Mouse (Mus musculus): Measurements from ENCODE around the gene Ttc8.

DNA sequence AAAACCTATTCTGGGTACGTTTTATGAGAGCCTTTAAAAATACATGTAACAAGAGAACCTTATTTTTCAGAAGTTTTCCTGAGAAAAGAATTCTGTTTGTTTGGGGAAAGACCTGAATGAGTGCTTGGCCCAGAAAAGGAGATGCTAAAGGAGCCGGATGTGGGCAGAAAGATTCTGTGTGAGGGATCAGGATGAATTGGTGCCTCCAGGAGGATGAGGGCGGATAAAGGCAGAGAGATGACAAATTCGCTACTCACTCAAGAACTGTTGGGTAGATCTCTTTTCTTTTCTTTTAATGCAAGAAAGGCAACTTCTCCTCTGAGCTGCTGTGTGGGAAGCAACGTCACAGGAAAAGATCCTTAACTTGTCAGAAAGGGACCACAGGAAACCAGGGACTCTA lies 14.9 kb upstream of the Ttc8 start:
- TF ChIP-seq CTCF (IDR thresholded peaks at IDR 0.05; ENCODE audit: extremely low read depth, insufficient read depth, insufficient read length, insufficient replicate concordance) (no peak), POLR2A (IDR thresholded peaks at IDR 0.05; ENCODE audit: low read depth, low read length) (no peak)

All from spleen, adult 2 months (tissue).